Mouse (Mus musculus): ENCODE measurements around the gene Cdc34b. TPM values are rescaled to one million over a fixed set of nuclear protein-coding genes. Genes with fewer than 3 reads are reported as not detected.

Gene Cdc34b
- total and polyA plus RNA-seq, 3 experiments: 0.21 TPM; not detected in 2

- in situ Hi-C loops (cut with MboI; ENCODE audit: low pct_ligation_motif_present, low pct_unique_long_range_greater_than_20kb, low sequenced_read_pairs) (no loop called here), dilution Hi-C loops (cut with MboI; ENCODE audit: extremely low pct_ligation_motif_present, extremely low pct_unique_long_range_greater_than_20kb, low sequenced_read_pairs) (no loop called here)
- no peak within 1 kb of the TSS for H3K4me3 ChIP-seq (replicated peaks in 1 of 3; ENCODE audit: low read depth in 2 of 3, low read length in 2 of 3, poor library complexity in 1 of 3)
- H3K27ac ChIP-seq (ENCODE audit: insufficient read depth, low read depth): no peak within 1 kb of the TSS
- H3K9ac ChIP-seq (ENCODE audit: insufficient read depth, low read depth): no peak within 1 kb of the TSS
- H3K36me3 ChIP-seq (replicated peaks in 1 of 2; ENCODE audit: control insufficient read depth in 1 of 2, insufficient read depth in 1 of 2, low read length in 1 of 2): no peaks in the 10 kb centered on the region
- peaks cover 3 to 18% of the 10 kb centered on the region in 2 experiments; a peak in 3 of 4 replicates for H3K4me1 ChIP-seq (ENCODE audit: control insufficient read depth in 1 of 2, insufficient read depth in 2 of 2)
- no peak for DNase-seq (ENCODE audit: extremely low read depth)
- H3K4me2 ChIP-seq (ENCODE audit: insufficient read depth, low read depth, poor library complexity, severe bottlenecking): no peak within 1 kb of the TSS
- peaks cover 7% of the 10 kb centered on the region for H3K9me3 ChIP-seq (replicated peaks; ENCODE audit: low read length)
- H3K79me2 ChIP-seq (replicated peaks; ENCODE audit: control insufficient read depth, extremely low read depth, insufficient read depth, poor library complexity, severe bottlenecking): no peaks in the 10 kb centered on the region
- H3K27me3 ChIP-seq (replicated peaks): peaks cover 2% of the 10 kb centered on the region
- TF ChIP-seq MXI1 (IDR thresholded peaks at IDR 0.05; ENCODE audit: low read depth, low read length) (no peak), TCF12 (IDR thresholded peaks at IDR 0.05; ENCODE audit: low read depth, low read length) (no peak), ZMIZ1 (IDR thresholded peaks at IDR 0.05; ENCODE audit: low read depth, low read length) (no peak), ETS1 (conservative IDR thresholded peaks at IDR 0.05; ENCODE audit: low read depth, low read length) (no peak), PAX5 (IDR thresholded peaks at IDR 0.05; ENCODE audit: low read length) (no peak), KAT2A (IDR thresholded peaks at IDR 0.05; ENCODE audit: insufficient replicate concordance, low read length) (no peak), HCFC1 (IDR thresholded peaks at IDR 0.05; ENCODE audit: low read depth, low read length) (no peak), MAFK (IDR thresholded peaks at IDR 0.05; ENCODE audit: insufficient replicate concordance, low read length) (no peak), CHD1 (IDR thresholded peaks at IDR 0.05; ENCODE audit: low read depth, low read length) (no peak), MEF2A (IDR thresholded peaks at IDR 0.05; ENCODE audit: borderline replicate concordance, low read depth, low read length) (no peak), BHLHE40 (IDR thresholded peaks at IDR 0.05; ENCODE audit: low read depth, low read length) (no peak), CTCF (conservative IDR thresholded peaks at IDR 0.05 in 1 of 2, IDR thresholded peaks at IDR 0.05 in 1 of 2; ENCODE audit: low read depth in 2 of 2, low read length in 2 of 2) (no peak)
Observed at GRCm38 (mm10) chr11:94704472-94704871, 37.1 kb upstream of the Cdc34b start, which contains the start of gene Gm11541. Gene Gm11541, minus strand, starts transcription at chr11:94704499.

GRCm38 (mm10) chr11:94713246-94713860 lies 28.2 kb upstream of the Cdc34b start:
- Histone ChIP-seq H3K79me2 (replicated peaks; ENCODE audit: control insufficient read depth, extremely low read depth, insufficient read depth, poor library complexity, severe bottlenecking) (no peaks in the 10 kb centered on the region), H3K27ac (ENCODE audit: insufficient read depth, low read depth) (no peak overlapping the region), H3K4me1 (ENCODE audit: control insufficient read depth in 1 of 2, insufficient read depth in 2 of 2) (peaks cover 0 to 12% of the 10 kb centered on the region in 2 experiments; a peak in 3 of 4 replicates), H3K36me3 (replicated peaks in 1 of 2; ENCODE audit: control insufficient read depth in 1 of 2, insufficient read depth in 1 of 2, low read length in 1 of 2) (no peaks in the 10 kb centered on the region), H3K9me3 (replicated peaks; ENCODE audit: low read length) (peaks cover 9% of the 10 kb centered on the region), H3K4me3 (replicated peaks in 1 of 3; ENCODE audit: low read depth in 2 of 3, low read length in 2 of 3, poor library complexity in 1 of 3) (no peak overlapping the region), H3K4me2 (ENCODE audit: insufficient read depth, low read depth, poor library complexity, severe bottlenecking) (no peak overlapping the region), H3K27me3 (replicated peaks) (peaks cover 13% of the 10 kb centered on the region), H3K9ac (ENCODE audit: insufficient read depth, low read depth) (no peak overlapping the region)
- in situ Hi-C loops (cut with MboI; ENCODE audit: low pct_ligation_motif_present, low pct_unique_long_range_greater_than_20kb, low sequenced_read_pairs) (no loop called here), dilution Hi-C loops (cut with MboI; ENCODE audit: extremely low pct_ligation_motif_present, extremely low pct_unique_long_range_greater_than_20kb, low sequenced_read_pairs) (no loop called here)
- DNase-seq (ENCODE audit: extremely low read depth): no peak
- TF ChIP-seq POLR2AphosphoS2 (IDR thresholded peaks at IDR 0.05; ENCODE audit: low read depth, low read length) (no peak), USF1 (IDR thresholded peaks at IDR 0.05; ENCODE audit: low read depth, low read length) (no peak), MYC (IDR thresholded peaks at IDR 0.05; ENCODE audit: low read depth, low read length) (no peak), E2F4 (IDR thresholded peaks at IDR 0.05; ENCODE audit: insufficient replicate concordance, low read depth, low read length) (no peak), ZNF384 (IDR thresholded peaks at IDR 0.05; ENCODE audit: low read depth, low read length) (no peak), CHD1 (IDR thresholded peaks at IDR 0.05; ENCODE audit: low read depth, low read length) (no peak)

Measured in CH12.LX (cell line).